Mouse (Mus musculus) thymus, adult 18-20 months (tissue): Measurements from ENCODE around the gene Arhgef10l.

ENCODE experiments used
- DNase-seq, 2 experiments: peaks; one replicate each; pipeline ENCODE4 v3.0.0; 2022; ENCODE audit warnings: mixed read lengths in 2 of 2

The Arhgef10l gene

GRCm38 (mm10) chr4:140509856-140510255, 156.0 kb downstream of the Arhgef10l start:
- no peak for DNase-seq

GRCm38 (mm10) chr4:140507172-140507714, 158.6 kb downstream of the Arhgef10l start:
- no peak for DNase-seq

- DNase-seq = no peak
These were observed 160.2 kb downstream of the Arhgef10l start for GRCm38 (mm10) chr4:140505608-140506002.

GRCm38 (mm10) chr4:140504921-140505607, 160.7 kb downstream of the Arhgef10l start:
- DNase-seq = no peak

DNA sequence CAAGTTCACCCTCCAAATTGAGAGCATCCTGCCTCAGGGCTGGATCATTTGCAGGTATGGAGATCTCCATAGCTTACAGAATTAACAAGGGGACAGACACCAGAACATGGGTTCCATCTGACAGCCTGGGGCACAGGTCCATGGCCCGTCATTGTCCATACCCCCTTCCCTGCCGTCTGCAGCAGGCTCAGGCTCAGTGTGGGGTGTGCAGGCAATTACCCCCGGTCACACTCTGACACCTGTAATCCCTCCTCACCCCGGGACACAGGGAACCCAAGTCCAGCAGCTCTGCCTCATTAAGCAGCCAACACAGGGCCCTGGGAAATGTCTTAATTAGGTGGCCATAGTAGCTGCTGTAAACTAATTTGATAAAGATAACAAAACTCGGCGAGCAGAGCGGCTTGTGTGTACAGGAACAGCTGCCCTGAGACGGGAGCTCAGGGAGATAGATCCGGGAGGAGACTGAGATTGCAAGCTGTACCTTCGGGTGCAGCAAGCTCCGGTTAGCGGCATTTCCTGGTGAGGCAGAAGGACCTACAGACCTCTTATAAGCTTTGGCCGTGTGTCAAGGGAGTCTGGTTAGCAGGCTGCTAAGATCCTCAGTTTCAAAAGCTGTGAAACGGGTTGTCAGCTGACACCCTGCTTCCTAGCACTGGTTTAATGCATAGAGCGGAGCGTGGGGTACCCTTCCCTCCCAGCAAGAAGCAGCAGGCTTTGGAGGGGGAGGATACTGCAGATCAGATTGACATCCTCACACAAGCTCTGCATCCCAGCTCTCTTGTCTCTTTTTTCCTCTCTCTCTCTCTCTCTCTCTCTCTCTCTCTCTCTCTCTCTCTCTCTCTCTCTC, 161.5 kb downstream of the Arhgef10l start:
- no peak for DNase-seq

- no peak for DNase-seq
These were observed 165.0 kb downstream of the Arhgef10l start for GRCm38 (mm10) chr4:140500766-140501165.

GRCm38 (mm10) chr4:140499571-140499970, 166.2 kb downstream of the Arhgef10l start:
- no peak for DNase-seq

GRCm38 (mm10) chr4:140497169-140497568, 168.6 kb downstream of the Arhgef10l start:
- DNase-seq = no peak

GRCm38 (mm10) chr4:140491555-140491954, 174.3 kb downstream of the Arhgef10l start:
- no peak for DNase-seq

DNA sequence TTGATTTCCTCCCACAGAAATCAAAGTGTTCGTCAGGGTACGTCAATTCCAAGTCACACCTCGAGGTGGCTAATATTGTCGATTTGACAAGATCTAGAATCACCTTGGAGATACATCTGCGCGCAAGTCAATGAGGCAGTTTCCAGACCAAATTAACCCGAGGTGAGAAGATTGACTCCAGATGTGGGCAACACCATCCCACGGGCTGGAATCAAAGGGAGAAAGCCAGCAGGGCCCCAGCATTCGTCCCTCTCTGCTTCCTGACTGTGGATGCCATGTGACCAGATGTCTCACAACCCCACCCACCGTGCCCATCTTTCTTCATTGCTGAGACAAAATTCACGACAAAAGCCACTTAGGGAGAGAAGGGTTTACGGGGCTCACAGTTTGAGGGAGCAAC, 180.4 kb downstream of the Arhgef10l start:
- DNase-seq = no peak

DNA sequence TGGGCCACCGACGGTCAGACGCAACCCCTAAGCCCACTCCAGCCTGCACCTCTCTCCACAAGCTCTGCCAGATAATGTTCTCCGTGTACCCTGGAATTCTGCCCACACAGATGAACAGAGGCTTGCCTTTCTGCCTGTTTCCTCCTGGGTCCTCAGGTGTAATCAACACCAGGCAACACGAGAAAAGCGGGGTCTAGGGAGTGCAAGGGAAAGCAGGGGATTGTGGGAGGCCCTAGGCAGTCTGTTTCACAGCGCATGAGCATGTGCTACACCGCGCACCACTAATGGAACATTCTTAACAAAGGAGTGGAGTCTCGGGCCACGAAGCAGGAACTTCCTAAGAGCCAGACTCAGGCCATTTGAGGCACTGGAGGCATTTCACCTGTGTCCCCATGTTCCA, 182.7 kb downstream of the Arhgef10l start:
- DNase-seq = no peak

- no peak for DNase-seq
These were observed 185.3 kb downstream of the Arhgef10l start for GRCm38 (mm10) chr4:140480369-140481067.

- no peak for DNase-seq
These were observed 190.6 kb downstream of the Arhgef10l start for GRCm38 (mm10) chr4:140475194-140475593.

GRCm38 (mm10) chr4:140469760-140470452, 195.9 kb downstream of the Arhgef10l start:
- no peak for DNase-seq

GRCm38 (mm10) chr4:140467254-140467791, 198.5 kb downstream of the Arhgef10l start:
- DNase-seq = no peak
